Mouse (Mus musculus): ENCODE measurements around the gene Chn1. TPM values are rescaled to one million over a fixed set of nuclear protein-coding genes. Genes with fewer than 3 reads are reported as not detected.
"Not testable (repeated sequence)": the region's sequence is repeated elsewhere in the genome, so short reads cannot be mapped to it uniquely, and the experiment has no call there.

The Chn1 gene
- 118 and 122 TPM in 2 replicates for polyA plus RNA-seq (2012; rRNA removed)

DNA sequence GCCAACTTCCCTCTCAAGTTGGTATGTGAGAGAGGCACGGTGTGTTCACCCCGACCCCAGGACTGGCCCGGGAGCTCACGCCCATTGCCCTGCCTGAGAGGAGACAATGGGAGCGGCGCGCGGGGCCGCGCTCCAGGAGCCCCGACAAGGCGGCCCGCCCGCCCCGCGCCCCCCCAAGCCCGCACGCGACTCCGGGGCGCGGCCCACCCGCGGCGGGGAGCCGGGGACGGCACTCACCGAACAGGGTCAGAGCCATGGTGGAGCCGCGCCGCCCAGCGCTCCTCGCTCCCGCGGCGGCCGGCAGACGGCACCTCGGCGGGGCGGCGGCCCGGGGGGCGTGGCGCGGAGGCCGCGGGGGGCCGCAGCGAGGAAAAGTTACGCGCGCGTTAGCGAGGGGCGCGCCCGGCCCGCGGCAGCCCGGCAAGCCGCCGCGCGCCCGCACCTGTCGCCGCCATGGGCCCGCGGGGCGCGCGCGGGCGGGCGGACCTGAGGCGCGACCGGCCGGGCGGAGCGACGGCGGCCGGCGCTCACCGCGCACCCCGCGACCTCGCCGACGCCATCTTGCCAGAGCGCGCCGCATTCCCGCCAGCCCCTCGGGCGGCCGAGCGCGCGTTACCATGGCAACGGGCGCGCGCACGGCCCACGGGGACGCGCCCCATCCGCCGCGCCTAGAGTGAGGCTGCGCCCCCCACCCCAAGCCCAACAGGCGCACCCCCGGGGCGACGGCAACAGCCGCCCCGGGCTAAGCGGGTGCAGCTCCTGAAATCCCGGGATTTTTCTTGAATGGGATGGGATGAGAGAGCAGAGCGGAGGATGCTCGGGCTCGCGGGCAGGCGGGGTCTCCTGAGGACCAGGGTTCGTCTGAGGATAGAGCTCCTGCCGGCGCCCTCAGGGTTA lies at the start of gene Chn1:
Chn1 (minus strand) TSS at position 561 of the 897 bp plus-strand sequence.
- no peaks in the 10 kb centered on the region for H3K27me3 ChIP-seq (ENCODE audit: control insufficient read depth, insufficient read depth, low read length)
- H3K4me3 ChIP-seq (ENCODE audit: control insufficient read depth, low read depth, low read length), result peak within 1 kb of the TSS; percentile 98
- H3K27ac ChIP-seq (ENCODE audit: control insufficient read depth, insufficient read depth, low read depth, low read length), result peak within 1 kb of the TSS; percentile 98
- no peak for TF ChIP-seq CTCF (IDR thresholded peaks at IDR 0.05; ENCODE audit: control insufficient read depth, insufficient read depth, insufficient replicate concordance, low read depth, low read length)
- peak; percentile 62 for TF ChIP-seq POLR2A (IDR thresholded peaks at IDR 0.05; ENCODE audit: control insufficient read depth, low read depth, low read length)
- H3K4me1 ChIP-seq (ENCODE audit: control insufficient read depth, insufficient read depth, low read length), result no peaks in the 10 kb centered on the region
- H3K36me3 ChIP-seq (ENCODE audit: control insufficient read depth, insufficient read depth, low read length), result no peaks in the 10 kb centered on the region

DNA sequence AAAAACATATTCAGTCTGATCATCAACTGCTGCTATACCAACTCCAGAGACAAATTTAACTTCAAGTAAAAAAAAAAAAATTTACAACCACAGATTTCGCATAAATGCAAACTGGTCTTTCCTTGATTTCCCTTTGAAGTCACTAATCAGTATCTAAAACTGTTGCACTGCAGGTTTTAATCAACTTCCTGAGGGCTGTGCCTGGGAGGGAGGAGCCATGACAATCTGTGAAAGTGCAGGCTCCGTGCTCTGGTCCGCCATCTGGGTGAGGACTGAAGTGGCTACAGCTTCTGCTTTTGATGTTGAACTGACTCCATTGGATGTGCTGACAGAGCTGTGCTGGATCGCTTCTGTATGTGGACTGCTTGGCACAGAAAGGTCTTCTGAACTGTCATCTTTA lies 43.6 kb upstream of the Chn1 start:
- H3K27ac ChIP-seq (ENCODE audit: control insufficient read depth, insufficient read depth, low read depth, low read length), result no peak overlapping the region
- H3K4me1 ChIP-seq (ENCODE audit: control insufficient read depth, insufficient read depth, low read length), result no peaks in the 10 kb centered on the region
- no peak for TF ChIP-seq POLR2A (IDR thresholded peaks at IDR 0.05; ENCODE audit: control insufficient read depth, low read depth, low read length)
- no peak for TF ChIP-seq CTCF (IDR thresholded peaks at IDR 0.05; ENCODE audit: control insufficient read depth, insufficient read depth, insufficient replicate concordance, low read depth, low read length)
- H3K4me3 ChIP-seq (ENCODE audit: control insufficient read depth, low read depth, low read length), result no peak overlapping the region
- no peaks in the 10 kb centered on the region for H3K27me3 ChIP-seq (ENCODE audit: control insufficient read depth, insufficient read depth, low read length)
- no peaks in the 10 kb centered on the region for H3K36me3 ChIP-seq (ENCODE audit: control insufficient read depth, insufficient read depth, low read length)

DNA sequence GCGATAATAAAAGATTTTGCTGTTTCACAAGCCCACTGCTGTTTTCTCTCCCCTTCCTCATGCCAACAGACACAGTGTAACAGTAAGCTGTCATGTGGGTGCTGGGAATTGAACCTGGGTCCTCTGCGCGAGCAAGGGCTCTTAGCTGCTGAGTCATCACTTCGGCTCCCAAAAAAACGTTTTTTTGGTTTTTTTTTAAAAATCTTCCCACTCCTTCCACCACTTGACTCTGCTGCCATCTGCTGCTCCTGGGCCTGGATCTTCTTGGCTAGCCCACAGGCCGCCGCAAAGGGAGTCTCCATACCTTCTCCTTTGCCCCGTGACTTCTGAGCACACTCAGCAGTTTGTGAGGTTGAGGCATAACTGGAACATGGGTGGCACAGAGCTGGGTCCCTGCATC lies 32.5 kb upstream of the Chn1 start:
- H3K27me3 ChIP-seq (ENCODE audit: control insufficient read depth, insufficient read depth, low read length), result no peaks in the 10 kb centered on the region
- no peak overlapping the region for H3K27ac ChIP-seq (ENCODE audit: control insufficient read depth, insufficient read depth, low read depth, low read length)
- no peak overlapping the region for H3K4me3 ChIP-seq (ENCODE audit: control insufficient read depth, low read depth, low read length)
- TF ChIP-seq CTCF (IDR thresholded peaks at IDR 0.05; ENCODE audit: control insufficient read depth, insufficient read depth, insufficient replicate concordance, low read depth, low read length) (no peak), POLR2A (IDR thresholded peaks at IDR 0.05; ENCODE audit: control insufficient read depth, low read depth, low read length) (no peak)
- H3K4me1 ChIP-seq (ENCODE audit: control insufficient read depth, insufficient read depth, low read length), result peaks cover 2% of the 10 kb centered on the region; the same call in 1 of the 2 replicates
- H3K36me3 ChIP-seq (ENCODE audit: control insufficient read depth, insufficient read depth, low read length), result no peaks in the 10 kb centered on the region

DNA sequence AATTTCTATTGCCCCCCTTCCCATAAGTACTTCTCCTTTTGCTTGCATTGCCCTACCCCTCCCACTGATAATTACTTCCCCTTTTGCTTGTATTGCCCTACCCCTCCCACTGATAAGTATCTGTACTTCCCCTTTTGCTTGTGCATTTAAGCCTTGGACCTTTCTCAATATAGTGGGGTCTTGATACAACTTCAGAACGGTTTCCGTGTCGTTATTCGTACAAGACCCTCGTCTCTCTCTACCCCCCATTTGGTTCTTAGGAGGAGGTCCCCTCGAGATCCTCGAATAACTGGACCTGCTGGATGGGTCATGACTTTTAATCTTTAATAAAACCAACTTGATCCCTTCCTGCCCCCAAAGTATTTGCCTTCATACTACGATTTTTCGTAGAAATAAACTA lies 25.0 kb upstream of the Chn1 start:
- not testable (repeated sequence) for H3K27ac ChIP-seq (ENCODE audit: control insufficient read depth, insufficient read depth, low read depth, low read length); H3K27me3 ChIP-seq (ENCODE audit: control insufficient read depth, insufficient read depth, low read length); H3K4me3 ChIP-seq (ENCODE audit: control insufficient read depth, low read depth, low read length)

DNA sequence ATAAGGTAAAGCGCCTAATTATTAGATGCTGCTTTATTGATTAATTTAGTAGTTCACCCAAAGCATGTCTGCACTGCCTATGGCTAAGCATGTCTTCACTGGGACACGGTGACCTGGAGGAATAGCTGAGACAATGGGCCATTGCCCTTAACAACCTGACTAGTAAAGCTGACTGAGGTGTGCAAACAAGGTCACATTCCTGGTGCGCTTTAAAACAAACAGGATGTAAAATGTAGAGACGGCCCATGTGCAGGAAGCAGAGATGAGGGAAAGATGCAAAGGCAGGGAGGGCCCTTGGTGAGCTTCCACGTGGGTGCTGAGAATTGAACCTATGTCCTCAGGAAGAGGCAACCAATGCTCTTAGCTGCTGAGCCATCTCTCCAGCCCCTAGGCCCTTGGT lies 23.6 kb upstream of the Chn1 start:
- no peak for TF ChIP-seq POLR2A (IDR thresholded peaks at IDR 0.05; ENCODE audit: control insufficient read depth, low read depth, low read length)
- TF ChIP-seq CTCF (IDR thresholded peaks at IDR 0.05; ENCODE audit: control insufficient read depth, insufficient read depth, insufficient replicate concordance, low read depth, low read length), result no peak
- Histone ChIP-seq H3K27me3 (ENCODE audit: control insufficient read depth, insufficient read depth, low read length) (no peaks in the 10 kb centered on the region), H3K4me1 (ENCODE audit: control insufficient read depth, insufficient read depth, low read length) (no peaks in the 10 kb centered on the region), H3K27ac (ENCODE audit: control insufficient read depth, insufficient read depth, low read depth, low read length) (no peak overlapping the region), H3K36me3 (ENCODE audit: control insufficient read depth, insufficient read depth, low read length) (no peaks in the 10 kb centered on the region), H3K4me3 (ENCODE audit: control insufficient read depth, low read depth, low read length) (no peak overlapping the region)

More for the DNA sequence above, 25.0 kb upstream of the Chn1 start:
- not testable (repeated sequence) for H3K4me1 ChIP-seq (ENCODE audit: control insufficient read depth, insufficient read depth, low read length); H3K36me3 ChIP-seq (ENCODE audit: control insufficient read depth, insufficient read depth, low read length)

DNA sequence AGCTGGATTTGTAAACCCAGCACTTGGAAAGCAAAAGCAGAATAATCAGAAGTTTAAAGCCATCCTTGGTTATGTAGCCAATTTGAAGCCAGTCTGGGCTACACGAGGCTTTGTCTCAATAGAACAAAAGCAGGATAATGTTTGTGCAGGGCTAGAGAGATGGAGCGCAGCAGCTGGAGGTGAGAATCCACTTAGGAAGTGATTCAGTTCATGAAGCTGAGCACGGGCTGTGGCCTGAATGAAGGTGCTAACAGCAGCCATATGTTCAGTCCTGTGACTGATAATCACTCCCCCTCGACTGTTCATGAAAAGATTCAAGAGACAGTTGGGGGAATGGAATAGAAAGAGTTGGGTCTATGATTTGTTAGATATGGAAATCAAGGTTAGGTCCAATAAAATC lies 23.0 kb upstream of the Chn1 start:
- Histone ChIP-seq H3K4me1 (ENCODE audit: control insufficient read depth, insufficient read depth, low read length) (no peaks in the 10 kb centered on the region), H3K36me3 (ENCODE audit: control insufficient read depth, insufficient read depth, low read length) (no peaks in the 10 kb centered on the region), H3K4me3 (ENCODE audit: control insufficient read depth, low read depth, low read length) (no peak overlapping the region), H3K27me3 (ENCODE audit: control insufficient read depth, insufficient read depth, low read length) (no peaks in the 10 kb centered on the region), H3K27ac (ENCODE audit: control insufficient read depth, insufficient read depth, low read depth, low read length) (no peak overlapping the region)
- TF ChIP-seq CTCF (IDR thresholded peaks at IDR 0.05; ENCODE audit: control insufficient read depth, insufficient read depth, insufficient replicate concordance, low read depth, low read length) (no peak), POLR2A (IDR thresholded peaks at IDR 0.05; ENCODE audit: control insufficient read depth, low read depth, low read length) (no peak)

- no peak for TF ChIP-seq POLR2A (IDR thresholded peaks at IDR 0.05; ENCODE audit: control insufficient read depth, low read depth, low read length)
- TF ChIP-seq CTCF (IDR thresholded peaks at IDR 0.05; ENCODE audit: control insufficient read depth, insufficient read depth, insufficient replicate concordance, low read depth, low read length), result 0 out of 2 replicates have a peak, but pooled peaks have one; percentile 31
- Histone ChIP-seq H3K4me3 (ENCODE audit: control insufficient read depth, low read depth, low read length) (peak overlapping the region; percentile 63), H3K27ac (ENCODE audit: control insufficient read depth, insufficient read depth, low read depth, low read length) (no peak overlapping the region), H3K4me1 (ENCODE audit: control insufficient read depth, insufficient read depth, low read length) (peaks cover 14% of the 10 kb centered on the region), H3K27me3 (ENCODE audit: control insufficient read depth, insufficient read depth, low read length) (no peaks in the 10 kb centered on the region), H3K36me3 (ENCODE audit: control insufficient read depth, insufficient read depth, low read length) (no peaks in the 10 kb centered on the region)
Measured at GRCm38 (mm10) chr2:73791846-73792630, 16.9 kb upstream of the Chn1 start.
